Mouse (Mus musculus) embryonic facial prominence, embryonic 13.5 days (tissue): ENCODE measurements around the gene Oprm1. TPM values are rescaled to one million over a fixed set of nuclear protein-coding genes. Genes with fewer than 3 reads are reported as not detected.

Experiments used
- ATAC-seq: fragments of 200-750 bp; cut with Nextera tagmentation; 2 replicates; pipeline ENCODE4 v1.8.0; 2017; ENCODE audit warnings: low read depth; ENCODE audit not compliant: insufficient number of reproducible peaks, insufficient read depth, low FRiP score, low TSS enrichment
- H3K27ac ChIP-seq: fragments of 300-500 bp; sonication (generic); 2 replicates; pipeline ENCODE4 v1.5.1; 2015; ENCODE audit warnings: moderate library complexity, mild to moderate bottlenecking, inconsistent platforms
- H3K27me3 ChIP-seq: fragments of 300-500 bp; sonication (generic); 2 replicates; pipeline ENCODE4 v1.6.1; 2015; ENCODE audit warnings: mild to moderate bottlenecking, inconsistent platforms
- H3K36me3 ChIP-seq: fragments of 300-500 bp; sonication (generic); 2 replicates; pipeline ENCODE4 v1.6.1; 2015; ENCODE audit warnings: mild to moderate bottlenecking, inconsistent platforms
- H3K4me1 ChIP-seq: fragments of 300-500 bp; sonication (generic); 2 replicates; pipeline ENCODE4 v1.6.1; 2015; ENCODE audit warnings: inconsistent platforms
- H3K4me2 ChIP-seq: fragments of 300-500 bp; sonication (generic); 2 replicates; pipeline ENCODE4 v1.6.1; 2015; ENCODE audit warnings: moderate library complexity, mild to moderate bottlenecking, inconsistent platforms
- H3K4me3 ChIP-seq: fragments of 300-500 bp; sonication (generic); 2 replicates; pipeline ENCODE4 v1.5.1; 2015; ENCODE audit warnings: mild to moderate bottlenecking, inconsistent platforms
- H3K9ac ChIP-seq: fragments of 300-500 bp; sonication (generic); 2 replicates; pipeline ENCODE4 v1.6.1; 2015; ENCODE audit warnings: mild to moderate bottlenecking, inconsistent platforms
- H3K9me3 ChIP-seq: fragments of 300-500 bp; sonication (generic); 2 replicates; pipeline ENCODE4 v1.6.1; 2016; ENCODE audit warnings: inconsistent platforms
- WGBS: fragments of 180-500 bp; shearing (Covaris S2); methylation state at CpG from one replicate; pipeline ENCODE4 v1.1.7; 2015; ENCODE audit warnings: mixed read lengths; 5-methylcytosine and 5-hydroxymethylcytosine counted together
- polyA plus RNA-seq: library from polyadenylated mRNA; unstranded; fragments of >200 nt; fragmentation: Nextera tagmentation; extraction: Ambion mirVana; gene quantifications from 2 replicates; pipeline ENCODE4 v1.2.1, GENCODE M21; 2015

Oprm1 gene
- polyA plus RNA-seq, 1 experiment from 2014 or later = not detected

DNA sequence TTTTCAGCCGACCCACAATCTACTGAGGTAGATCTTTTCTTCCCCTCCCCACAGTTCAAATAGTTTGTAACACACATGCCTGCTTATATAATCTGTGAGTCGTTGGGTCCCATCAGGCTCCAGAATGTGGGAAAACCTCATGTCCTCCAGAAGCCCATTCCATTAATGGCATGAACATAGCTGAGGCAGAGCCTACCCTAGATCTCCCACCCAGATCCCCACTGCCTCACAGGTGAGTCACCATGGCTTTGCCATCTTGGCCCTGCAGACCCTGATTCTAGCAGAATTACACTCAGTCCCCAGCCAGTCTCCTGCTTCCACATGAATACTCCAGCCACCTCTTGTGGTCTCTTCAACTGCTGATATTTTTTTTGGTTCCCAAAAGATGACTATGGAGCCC lies 317.4 kb downstream of the Oprm1 start:
- no peaks in the 10 kb centered on the region for H3K36me3 ChIP-seq

DNA sequence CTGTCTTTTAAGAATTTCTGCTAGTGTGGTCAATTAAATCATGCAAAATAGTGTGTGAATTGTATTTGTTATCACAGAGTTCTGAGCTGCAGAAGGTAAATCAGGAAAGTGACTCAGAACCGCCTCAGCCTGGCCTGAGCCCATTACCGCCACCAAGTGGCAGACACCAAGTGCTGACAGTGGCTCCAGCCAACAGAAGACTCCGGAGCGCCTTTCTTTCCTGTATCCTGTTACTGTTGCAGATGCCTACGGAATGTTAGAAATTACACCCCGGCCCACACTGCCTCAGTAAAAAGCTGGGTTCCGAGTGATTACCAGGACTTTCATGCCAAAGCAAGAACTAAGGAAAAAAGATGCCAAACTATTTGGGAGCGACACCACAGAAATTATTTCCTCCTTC lies 317.9 kb downstream of the Oprm1 start:
- Histone ChIP-seq H3K9ac (no peak overlapping the region), H3K4me2 (peak overlapping the region; percentile 50), H3K9me3 (no peaks in the 10 kb centered on the region), H3K4me1 (peaks cover 7% of the 10 kb centered on the region), H3K27ac (peak overlapping the region; percentile 75), H3K27me3 (no peaks in the 10 kb centered on the region), H3K4me3 (peak overlapping the region; percentile 24; the same call in 1 of the 2 replicates), H3K36me3 (no peaks in the 10 kb centered on the region)
- 7% methylated on average over 8 of the region's 8 CpGs for WGBS
- ATAC-seq = peak; percentile 79

More for the DNA sequence above, 317.4 kb downstream of the Oprm1 start:
- ATAC-seq = no peak
- Histone ChIP-seq H3K4me1 (peaks cover 7% of the 10 kb centered on the region), H3K4me2 (no peak overlapping the region), H3K4me3 (no peak overlapping the region), H3K9ac (no peak overlapping the region), H3K27ac (no peak overlapping the region), H3K27me3 (no peaks in the 10 kb centered on the region), H3K9me3 (no peaks in the 10 kb centered on the region)
- 80% methylated on average over 2 of the region's 2 CpGs for WGBS

DNA sequence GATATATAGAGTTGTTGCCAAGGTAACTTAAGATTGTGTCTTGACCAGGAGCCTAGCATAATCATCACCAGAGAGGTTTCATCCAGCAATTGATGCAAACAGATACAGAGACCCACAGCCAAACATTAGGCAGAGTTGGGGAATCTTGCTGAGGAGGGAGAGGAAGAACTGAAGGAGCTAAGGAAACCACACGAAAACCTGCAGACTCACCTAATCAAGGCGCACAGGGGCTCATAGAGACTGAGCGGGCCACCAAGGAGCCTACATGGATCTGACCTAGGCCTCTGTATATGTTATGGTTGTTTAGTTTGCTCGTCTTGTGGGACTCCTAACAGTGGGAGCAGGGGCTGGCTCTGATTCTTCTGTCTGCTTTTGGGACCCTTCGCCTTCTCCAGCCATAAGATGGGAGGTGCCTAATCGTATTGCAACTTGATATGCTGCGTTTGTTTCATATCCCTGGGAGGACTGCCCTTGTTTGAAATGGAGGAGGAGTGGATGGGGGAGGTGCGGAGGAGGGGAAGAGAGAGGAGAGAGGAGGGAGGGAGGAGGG lies 318.4 kb downstream of the Oprm1 start:
- H3K9me3 ChIP-seq = no peaks in the 10 kb centered on the region
- H3K27me3 ChIP-seq = no peaks in the 10 kb centered on the region
- 0 out of 2 replicates have a peak overlapping the region, but pooled peaks have one; percentile 44 for H3K9ac ChIP-seq
- 15% methylated on average over 7 of the region's 8 CpGs for WGBS
- peak overlapping the region; percentile 75 for H3K27ac ChIP-seq
- peak overlapping the region; percentile 24 for H3K4me3 ChIP-seq
- H3K36me3 ChIP-seq = no peaks in the 10 kb centered on the region
- peaks cover 7% of the 10 kb centered on the region for H3K4me1 ChIP-seq
- ATAC-seq = 0 out of 2 replicates have a peak, but pooled peaks have one; percentile 66
- peak overlapping the region; percentile 50 for H3K4me2 ChIP-seq

DNA sequence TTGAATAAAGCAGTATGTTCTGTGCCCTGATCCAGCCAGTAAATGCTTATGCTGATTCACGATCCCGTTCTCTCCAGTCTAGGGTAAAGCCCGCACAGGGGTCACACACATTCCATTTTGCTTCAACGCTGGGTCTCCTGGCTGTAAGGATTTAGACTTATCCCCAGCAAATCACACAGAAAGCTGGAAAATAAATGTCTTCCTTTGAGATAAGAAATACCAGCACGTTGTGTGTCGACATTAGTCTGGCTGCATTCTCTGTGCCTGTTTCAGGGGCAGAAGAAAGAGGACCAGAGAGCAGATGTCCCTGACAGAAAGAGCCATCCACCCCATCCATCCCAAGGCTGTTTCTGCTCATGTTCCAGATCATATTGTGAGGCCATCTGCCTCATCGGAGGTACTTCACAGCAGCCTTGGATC lies 319.1 kb downstream of the Oprm1 start:
- no peak overlapping the region for H3K27ac ChIP-seq
- no peak overlapping the region for H3K9ac ChIP-seq

DNA sequence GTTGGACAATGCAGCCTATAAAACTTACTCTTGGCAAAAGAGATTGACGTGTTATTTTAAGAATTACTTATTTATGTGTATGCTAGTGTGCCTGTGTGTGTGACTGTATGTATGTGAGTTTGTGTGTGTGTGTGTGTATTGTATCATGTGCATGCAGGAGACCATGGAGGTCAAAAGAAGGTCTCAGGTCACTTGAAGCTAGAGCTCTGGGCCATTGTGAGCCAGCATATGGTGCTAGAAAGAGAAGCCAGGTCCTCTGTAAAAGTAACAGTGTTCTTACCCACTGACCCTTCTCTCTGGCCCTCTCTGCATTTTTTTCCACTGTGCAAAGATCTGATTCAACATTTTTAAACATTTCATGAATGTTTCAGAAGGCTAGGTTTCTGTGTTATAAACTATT lies 319.7 kb downstream of the Oprm1 start:
- H3K9me3 ChIP-seq = no peaks in the 10 kb centered on the region
- H3K9ac ChIP-seq = no peak overlapping the region
- no peak overlapping the region for H3K4me2 ChIP-seq
- 92% methylated on average over 1 of the region's 1 CpGs for WGBS
- H3K36me3 ChIP-seq = no peaks in the 10 kb centered on the region
- H3K27ac ChIP-seq = no peak overlapping the region
- ATAC-seq = no peak
- no peak overlapping the region for H3K4me3 ChIP-seq
- H3K4me1 ChIP-seq = peaks cover 7% of the 10 kb centered on the region
- H3K27me3 ChIP-seq = no peaks in the 10 kb centered on the region

More for the DNA sequence above, 319.1 kb downstream of the Oprm1 start:
- H3K27me3 ChIP-seq = no peaks in the 10 kb centered on the region
- H3K4me1 ChIP-seq = peaks cover 7% of the 10 kb centered on the region
- no peaks in the 10 kb centered on the region for H3K9me3 ChIP-seq
- ATAC-seq = no peak
- H3K4me2 ChIP-seq = no peak overlapping the region
- H3K4me3 ChIP-seq = no peak overlapping the region
- WGBS = 67% methylated on average over 7 of the region's 7 CpGs
- no peaks in the 10 kb centered on the region for H3K36me3 ChIP-seq

Other genes with a start within 250 kb of the Oprm1 start
- not detected in 2 replicates for gene Gm10945, start 3.3 kb downstream of the Oprm1 start, polyA plus RNA-seq